Mouse (Mus musculus) kidney, adult 2 months (tissue): Measurements from ENCODE around the gene Tvp23b.

ENCODE experiments used
- CTCF ChIP-seq: fragments of 200-500 bp; conservative IDR thresholded peaks from 2 replicates; pipeline ENCODE4 v1.5.1; 2011; ENCODE audit warnings: low read depth, mild to moderate bottlenecking, control low read depth, low read length, moderate library complexity, mixed read lengths; ENCODE audit not compliant: insufficient read depth, insufficient read length
- POLR2A ChIP-seq: fragments of 200-500 bp; IDR thresholded peaks from one replicate; pipeline ENCODE4 v1.6.1; 2011; ENCODE audit warnings: low read depth, low read length, control low read depth

GRCm38 (mm10) chr11:62879220-62880048, at the start of gene Tvp23b:
- TF ChIP-seq CTCF (no peak), POLR2A (peak; percentile 60)
